Mouse (Mus musculus) thymus, adult 18-20 months (tissue): ENCODE measurements around the gene Art4.

Source experiments
- DNase-seq, 2 experiments: peaks; one replicate each; pipeline ENCODE4 v3.0.0; 2022; ENCODE audit warnings: mixed read lengths in 2 of 2

The Art4 gene

GRCm38 (mm10) chr6:136865360-136865759 is 7.8 kb upstream of the Art4 start:
- no peak for DNase-seq

GRCm38 (mm10) chr6:136861020-136861419 is 3.5 kb upstream of the Art4 start:
- DNase-seq: no peak

GRCm38 (mm10) chr6:136858420-136858819 is 887 bp upstream of the Art4 start:
- DNase-seq: no peak

- DNase-seq: no peak
Observed at GRCm38 (mm10) chr6:136857873-136858260, 334 bp upstream of the Art4 start.

GRCm38 (mm10) chr6:136856071-136856636 is 1.4 kb downstream of the Art4 start:
- DNase-seq: peak in 1 of 2 experiments; percentile 52

- DNase-seq: no peak
Observed at GRCm38 (mm10) chr6:136855183-136855582, 2.4 kb downstream of the Art4 start.

- DNase-seq: peak; percentile 48 to 79
Observed at GRCm38 (mm10) chr6:136854361-136854781, 3.2 kb downstream of the Art4 start.

GRCm38 (mm10) chr6:136852762-136853161 is 4.8 kb downstream of the Art4 start:
- peak in 1 of 2 experiments; percentile 31 for DNase-seq

GRCm38 (mm10) chr6:136852348-136852747 is 5.2 kb downstream of the Art4 start:
- no peak for DNase-seq

- DNase-seq: no peak
Observed at GRCm38 (mm10) chr6:136850267-136850666, 7.3 kb downstream of the Art4 start.

GRCm38 (mm10) chr6:136848971-136849370 is 8.6 kb downstream of the Art4 start:
- DNase-seq: no peak

- no peak for DNase-seq
Observed at GRCm38 (mm10) chr6:136848399-136848798, 9.1 kb downstream of the Art4 start.

GRCm38 (mm10) chr6:136847790-136848189 is 9.7 kb downstream of the Art4 start:
- DNase-seq: peak in 1 of 2 experiments; percentile 34

- no peak for DNase-seq
Observed at GRCm38 (mm10) chr6:136847267-136847666, 10.3 kb downstream of the Art4 start.

- DNase-seq: no peak
Observed at GRCm38 (mm10) chr6:136845706-136846480, 11.6 kb downstream of the Art4 start.

- no peak for DNase-seq
Observed at GRCm38 (mm10) chr6:136844903-136845302, 12.6 kb downstream of the Art4 start.

GRCm38 (mm10) chr6:136837323-136837722 is 20.2 kb downstream of the Art4 start:
- DNase-seq: no peak

GRCm38 (mm10) chr6:136835352-136835751 is 22.2 kb downstream of the Art4 start, which contains the start of gene Smco3:
TSS of gene Smco3 (minus strand) at chr6:136835452.
- DNase-seq: no peak

GRCm38 (mm10) chr6:136831712-136832111 is 25.8 kb downstream of the Art4 start:
- DNase-seq: peak in 1 of 2 experiments; percentile 42

- no peak for DNase-seq
Observed at GRCm38 (mm10) chr6:136828681-136829080, 28.9 kb downstream of the Art4 start.

GRCm38 (mm10) chr6:136827881-136828561 is 29.5 kb downstream of the Art4 start, which contains the start of gene Wbp11:
TSS of gene Wbp11 (minus strand) at chr6:136828233.
- peak; percentile 90 to 95 for DNase-seq

- DNase-seq: no peak
Observed at GRCm38 (mm10) chr6:136827516-136827880, 30.0 kb downstream of the Art4 start, which contains the start of gene BC049715. TSS of gene BC049715 (plus strand) at chr6:136827626.

GRCm38 (mm10) chr6:136827116-136827515 is 30.4 kb downstream of the Art4 start:
- DNase-seq: no peak

GRCm38 (mm10) chr6:136824987-136825386 is 32.5 kb downstream of the Art4 start:
- no peak for DNase-seq
